Mouse (Mus musculus) forebrain, embryonic 16.5 days (tissue): Measurements from ENCODE around the gene Gm10061. TPM values are rescaled to one million over a fixed set of nuclear protein-coding genes. Genes with fewer than 3 reads are reported as not detected.
"Not testable (repeated sequence)": the region's sequence is repeated elsewhere in the genome, so short reads cannot be mapped to it uniquely, and the experiment has no call there.

Experiments used
- ATAC-seq: fragments of 200-750 bp; cut with Nextera tagmentation; 2 replicates; pipeline ENCODE4 v1.8.0; 2017; ENCODE audit warnings: mild to moderate bottlenecking, moderate library complexity
- H3K27ac ChIP-seq: fragments of 300-500 bp; sonication (generic); 2 replicates; pipeline ENCODE4 v1.5.1; 2014; ENCODE audit warnings: low read length, control low read depth
- H3K27me3 ChIP-seq: fragments of 300-500 bp; sonication (generic); replicated peaks from 2 replicates; pipeline ENCODE4 v1.6.1; 2014; ENCODE audit warnings: low read length; ENCODE audit not compliant: control insufficient read depth, insufficient read depth
- H3K36me3 ChIP-seq: fragments of 300-500 bp; sonication (generic); 2 replicates; pipeline ENCODE4 v1.6.1; 2014; ENCODE audit not compliant: control insufficient read depth, insufficient read depth
- H3K4me1 ChIP-seq: fragments of 300-500 bp; sonication (generic); replicated peaks from 2 replicates; pipeline ENCODE4 v1.6.1; 2014; ENCODE audit warnings: low read length; ENCODE audit not compliant: control insufficient read depth, insufficient read depth
- H3K4me2 ChIP-seq: fragments of 300-500 bp; sonication (generic); 2 replicates; pipeline ENCODE4 v1.6.1; 2014; ENCODE audit warnings: mild to moderate bottlenecking, low read length, control low read depth
- H3K4me3 ChIP-seq: fragments of 300-500 bp; sonication (generic); replicated peaks from 2 replicates; pipeline ENCODE4 v1.5.1; 2014; ENCODE audit warnings: mild to moderate bottlenecking, low read length, control low read depth
- H3K9ac ChIP-seq: fragments of 300-500 bp; sonication (generic); replicated peaks from 2 replicates; pipeline ENCODE4 v1.6.1; 2014; ENCODE audit warnings: low read depth, low read length, control low read depth
- H3K9me3 ChIP-seq: fragments of 300-500 bp; sonication (generic); 2 replicates; pipeline ENCODE4 v1.6.1; 2016; ENCODE audit warnings: low read length; ENCODE audit not compliant: control insufficient read depth
- WGBS: fragments of 180-500 bp; shearing (Covaris S2); extraction: QIAGEN DNeasy Blood & Tissue Kit; methylation state at CpG from one replicate; pipeline ENCODE4 v1.1.7; 2014; 5-methylcytosine and 5-hydroxymethylcytosine counted together
- polyA plus RNA-seq: library from polyadenylated mRNA; unstranded; fragments of >200 nt; fragmentation: Nextera tagmentation; extraction: Ambion mirVana; gene quantifications from 2 replicates; pipeline ENCODE4 v1.2.1, GENCODE M21; 2015

Gm10061 gene
- polyA plus RNA-seq = not detected in 2 replicates

GRCm38 (mm10) chr16:89150786-89151185, at the start of gene Gm10061:
Gene Gm10061 (plus strand): TSS chr16:89151086.
- Histone ChIP-seq H3K27ac (no peak within 1 kb of the TSS), H3K4me2 (no peak within 1 kb of the TSS)
- 96% methylated on average over 1 of the region's 1 CpGs for WGBS

GRCm38 (mm10) chr16:89140551-89140950, 10.3 kb upstream of the Gm10061 start, which contains the start of gene Gm6358:
Gene Gm6358 (plus strand): TSS chr16:89140851.
- no peak within 1 kb of the TSS for H3K9ac ChIP-seq
- H3K36me3 ChIP-seq = no peaks in the 10 kb centered on the region
- H3K9me3 ChIP-seq = no peaks in the 10 kb centered on the region
- H3K27me3 ChIP-seq = no peaks in the 10 kb centered on the region
- H3K27ac ChIP-seq = no peak within 1 kb of the TSS
- ATAC-seq = no peak
- H3K4me3 ChIP-seq = no peak within 1 kb of the TSS
- H3K4me1 ChIP-seq = no peaks in the 10 kb centered on the region
- H3K4me2 ChIP-seq = no peak within 1 kb of the TSS
- 96% methylated on average over 1 of the region's 1 CpGs for WGBS

More at GRCm38 (mm10) chr16:89150786-89151185, at the start of gene Gm10061:
- no peaks in the 10 kb centered on the region for H3K9me3 ChIP-seq
- H3K36me3 ChIP-seq = no peaks in the 10 kb centered on the region
- ATAC-seq = no peak
- H3K9ac ChIP-seq = no peak within 1 kb of the TSS
- no peaks in the 10 kb centered on the region for H3K4me1 ChIP-seq
- no peaks in the 10 kb centered on the region for H3K27me3 ChIP-seq
- no peak within 1 kb of the TSS for H3K4me3 ChIP-seq

- no peak for ATAC-seq
- no peak within 1 kb of the TSS for H3K4me2 ChIP-seq
- no peak within 1 kb of the TSS for H3K4me3 ChIP-seq
- no peak within 1 kb of the TSS for H3K27ac ChIP-seq
- no peaks in the 10 kb centered on the region for H3K27me3 ChIP-seq
- H3K4me1 ChIP-seq = no peaks in the 10 kb centered on the region
- no peaks in the 10 kb centered on the region for H3K9me3 ChIP-seq
- no peaks in the 10 kb centered on the region for H3K36me3 ChIP-seq
- WGBS = 90% methylated on average over 4 of the region's 4 CpGs
- no peak within 1 kb of the TSS for H3K9ac ChIP-seq
Measured at GRCm38 (mm10) chr16:89157652-89158051, 6.8 kb downstream of the Gm10061 start, which contains the start of gene Gm9789. Gene Gm9789 (plus strand): TSS chr16:89157952.

GRCm38 (mm10) chr16:89169190-89169589, 18.3 kb downstream of the Gm10061 start, which contains the start of gene Gm7735:
Gene Gm7735 (plus strand): TSS chr16:89169490.
- not testable (repeated sequence) for ATAC-seq, H3K36me3 ChIP-seq

GRCm38 (mm10) chr16:89174435-89174834, 23.5 kb downstream of the Gm10061 start, which contains the start of gene 1110057P08Rik:
Gene 1110057P08Rik (plus strand): TSS chr16:89174735.
- Histone ChIP-seq H3K9me3 (no peaks in the 10 kb centered on the region), H3K4me1 (no peaks in the 10 kb centered on the region), H3K9ac (no peak within 1 kb of the TSS), H3K27me3 (no peaks in the 10 kb centered on the region), H3K4me2 (no peak within 1 kb of the TSS), H3K27ac (no peak within 1 kb of the TSS), H3K36me3 (no peaks in the 10 kb centered on the region), H3K4me3 (no peak within 1 kb of the TSS)
- ATAC-seq = no peak
- WGBS = 72% methylated on average over 2 of the region's 2 CpGs

More at GRCm38 (mm10) chr16:89169190-89169589, 18.3 kb downstream of the Gm10061 start, which contains the start of gene Gm7735:
- not testable (repeated sequence) for H3K27ac ChIP-seq, H3K4me2 ChIP-seq, H3K9ac ChIP-seq, H3K9me3 ChIP-seq, H3K27me3 ChIP-seq, H3K4me1 ChIP-seq, H3K4me3 ChIP-seq

- no peaks in the 10 kb centered on the region for H3K27me3 ChIP-seq
- H3K4me1 ChIP-seq = no peaks in the 10 kb centered on the region
- no peak overlapping the region for H3K9ac ChIP-seq
- H3K27ac ChIP-seq = no peak overlapping the region
- H3K36me3 ChIP-seq = no peaks in the 10 kb centered on the region
- no peak for ATAC-seq
- no peaks in the 10 kb centered on the region for H3K9me3 ChIP-seq
- 83% methylated on average over 4 of the region's 4 CpGs for WGBS
- H3K4me3 ChIP-seq = no peak overlapping the region
- no peak overlapping the region for H3K4me2 ChIP-seq
Measured at GRCm38 (mm10) chr16:89188621-89189020, 37.7 kb downstream of the Gm10061 start.

Other genes starting within 250 kb of the Gm10061 start
- not detected in 2 replicates for gene Krtap19-9b, start 218.8 kb upstream of the Gm10061 start, polyA plus RNA-seq
- gene Krtap16-3, start 188.2 kb upstream of the Gm10061 start, polyA plus RNA-seq = not detected in 2 replicates
- gene Krtap22-2, start 140.3 kb upstream of the Gm10061 start, polyA plus RNA-seq = not detected in 2 replicates
- gene Gm10229, start 135.8 kb upstream of the Gm10061 start, polyA plus RNA-seq = not detected in 2 replicates
- gene Krtap6-1, start 119.4 kb upstream of the Gm10061 start, polyA plus RNA-seq = not detected in 2 replicates
- gene Gm10228, start 109.6 kb upstream of the Gm10061 start, polyA plus RNA-seq = not detected in 2 replicates
- gene Krtap6-5, start 103.2 kb upstream of the Gm10061 start, polyA plus RNA-seq = not detected in 2 replicates
- gene 1110025L11Rik, start 87.1 kb upstream of the Gm10061 start, polyA plus RNA-seq = not detected in 2 replicates
- gene Krtap6-3, start 67.1 kb upstream of the Gm10061 start, polyA plus RNA-seq = not detected in 2 replicates
- not detected in 2 replicates for gene Gm6358, start 10.2 kb upstream of the Gm10061 start, polyA plus RNA-seq
- gene Gm9789, start 6.9 kb downstream of the Gm10061 start, polyA plus RNA-seq = not detected in 2 replicates
- gene Gm7735, start 18.4 kb downstream of the Gm10061 start, polyA plus RNA-seq = not detected in 2 replicates
- not detected in 2 replicates for gene 1110057P08Rik, start 23.6 kb downstream of the Gm10061 start, polyA plus RNA-seq
- not detected in 2 replicates for gene Krtap20-2, start 54.8 kb downstream of the Gm10061 start, polyA plus RNA-seq